Mouse (Mus musculus): Measurements from ENCODE around the gene Chmp4b.

Gene Chmp4b

GRCm38 (mm10) chr2:154641176-154641575 lies 10.3 kb upstream of the Chmp4b start:
- no peak for DNase-seq (ENCODE audit: low spot score in 2 of 2)

GRCm38 (mm10) chr2:154642005-154642459 lies 9.5 kb upstream of the Chmp4b start:
- no peak for DNase-seq (ENCODE audit: low spot score in 2 of 2)

GRCm38 (mm10) chr2:154642712-154643385 lies 8.7 kb upstream of the Chmp4b start:
- DNase-seq (ENCODE audit: low spot score in 2 of 2), result no peak

- no peak for DNase-seq (ENCODE audit: low spot score in 2 of 2)
These were observed 4.9 kb upstream of the Chmp4b start for GRCm38 (mm10) chr2:154646634-154647033.

GRCm38 (mm10) chr2:154648086-154648485 lies 3.4 kb upstream of the Chmp4b start:
- no peak for DNase-seq (ENCODE audit: low spot score in 2 of 2)

GRCm38 (mm10) chr2:154650404-154650803 lies 1.1 kb upstream of the Chmp4b start:
- no peak for DNase-seq (ENCODE audit: low spot score in 2 of 2)

- no peak for DNase-seq (ENCODE audit: low spot score in 2 of 2)
These were observed 3.5 kb downstream of the Chmp4b start for GRCm38 (mm10) chr2:154654976-154655375.

GRCm38 (mm10) chr2:154655878-154656414 lies 4.4 kb downstream of the Chmp4b start:
- no peak for DNase-seq (ENCODE audit: low spot score in 2 of 2)

- DNase-seq (ENCODE audit: low spot score in 2 of 2), result peak; percentile 98 to 99
These were observed 5.4 kb downstream of the Chmp4b start for GRCm38 (mm10) chr2:154656710-154657485.

GRCm38 (mm10) chr2:154657486-154658237 lies 6.2 kb downstream of the Chmp4b start:
- peak; percentile 69 to 74 for DNase-seq (ENCODE audit: low spot score in 2 of 2)

GRCm38 (mm10) chr2:154659070-154659469 lies 7.6 kb downstream of the Chmp4b start:
- no peak for DNase-seq (ENCODE audit: low spot score in 2 of 2)

- DNase-seq (ENCODE audit: low spot score in 2 of 2), result no peak
These were observed 8.1 kb downstream of the Chmp4b start for GRCm38 (mm10) chr2:154659531-154660074.

- no peak for DNase-seq (ENCODE audit: low spot score in 2 of 2)
These were observed 17.2 kb downstream of the Chmp4b start for GRCm38 (mm10) chr2:154668680-154669079.

GRCm38 (mm10) chr2:154670106-154670505 lies 18.6 kb downstream of the Chmp4b start:
- DNase-seq (ENCODE audit: low spot score in 2 of 2), result no peak

- DNase-seq (ENCODE audit: low spot score in 2 of 2), result no peak
These were observed 19.2 kb downstream of the Chmp4b start for GRCm38 (mm10) chr2:154670741-154671140.

- DNase-seq (ENCODE audit: low spot score in 2 of 2), result no peak
These were observed 22.5 kb downstream of the Chmp4b start for GRCm38 (mm10) chr2:154674008-154674407.

GRCm38 (mm10) chr2:154676653-154677609 lies 25.4 kb downstream of the Chmp4b start:
- peak; percentile 62 to 67 for DNase-seq (ENCODE audit: low spot score in 2 of 2)

- DNase-seq (ENCODE audit: low spot score in 2 of 2), result no peak
These were observed 26.2 kb downstream of the Chmp4b start for GRCm38 (mm10) chr2:154677651-154678139.

- DNase-seq (ENCODE audit: low spot score in 2 of 2), result no peak
These were observed 27.5 kb downstream of the Chmp4b start for GRCm38 (mm10) chr2:154678995-154679394.

- DNase-seq (ENCODE audit: low spot score in 2 of 2), result no peak
These were observed 28.8 kb downstream of the Chmp4b start for GRCm38 (mm10) chr2:154680337-154680736.
